Mouse (Mus musculus): ENCODE data around the gene Sergef. TPM values are rescaled to one million over a fixed set of nuclear protein-coding genes. Genes with fewer than 3 reads are reported as not detected.
A peak's percentile ranks its signal among the peaks of the same experiment; 100 is the strongest.

Gene Sergef
- total RNA-seq, 2 experiments from 2014 or later: 50.5 to 55.9 TPM

DNA sequence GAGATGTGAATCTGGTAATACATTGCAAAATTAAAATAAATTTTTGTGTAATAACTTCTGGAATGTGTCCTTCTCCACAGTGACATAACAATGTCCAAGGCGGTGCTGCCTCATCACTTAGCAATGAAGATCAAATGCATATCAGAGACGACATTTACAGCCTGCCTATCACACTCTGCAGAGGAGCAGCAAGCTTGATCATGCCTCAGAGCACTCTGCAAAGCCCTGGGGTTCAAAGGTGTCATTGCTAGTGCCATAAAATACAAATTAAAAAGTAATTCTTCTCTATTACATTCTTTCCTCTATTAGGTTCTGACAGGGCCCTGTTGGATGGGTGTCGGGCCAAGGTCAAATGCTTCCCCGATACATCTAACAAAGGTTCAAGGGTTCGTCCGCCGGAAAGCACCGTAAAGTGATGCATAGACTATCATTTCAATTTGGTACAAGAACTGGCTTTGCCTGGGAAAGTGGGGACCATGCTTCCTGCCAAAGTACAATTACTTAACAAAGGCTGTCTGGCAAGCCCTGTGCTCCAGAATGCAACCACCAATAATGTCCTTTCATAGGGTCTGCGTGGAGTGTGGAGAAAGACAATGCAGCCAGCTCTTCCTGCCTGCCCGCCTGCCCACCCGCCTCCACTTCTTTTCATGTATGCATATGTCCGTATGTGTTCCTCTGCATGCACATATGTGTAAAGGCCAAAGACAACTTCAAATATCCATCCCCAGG, 130.9 kb downstream of the Sergef start:
- peak in 1 of 2 experiments; percentile 43 for DNase-seq (ENCODE audit: low spot score in 2 of 2)

DNA sequence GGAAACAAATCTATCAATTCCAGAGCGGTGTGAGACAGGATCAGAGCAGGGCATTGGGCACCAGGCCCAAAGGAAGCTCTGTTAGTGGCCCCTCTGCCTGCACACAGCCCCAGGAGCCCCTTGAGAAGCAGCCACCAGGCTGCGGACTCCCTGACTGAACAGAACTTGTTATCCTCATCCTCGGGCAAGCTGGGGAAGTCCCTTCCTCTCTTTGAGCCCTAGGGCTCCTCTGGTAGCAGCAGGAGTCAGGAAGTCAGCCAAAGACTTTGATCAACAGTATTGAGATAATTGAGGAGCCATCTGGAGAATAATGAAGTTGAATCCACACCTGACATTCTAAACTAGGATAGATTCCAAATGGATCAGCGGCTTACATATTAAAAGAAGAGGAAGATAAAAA, 135.4 kb downstream of the Sergef start:
- no peak for DNase-seq (ENCODE audit: low spot score in 2 of 2)

DNA sequence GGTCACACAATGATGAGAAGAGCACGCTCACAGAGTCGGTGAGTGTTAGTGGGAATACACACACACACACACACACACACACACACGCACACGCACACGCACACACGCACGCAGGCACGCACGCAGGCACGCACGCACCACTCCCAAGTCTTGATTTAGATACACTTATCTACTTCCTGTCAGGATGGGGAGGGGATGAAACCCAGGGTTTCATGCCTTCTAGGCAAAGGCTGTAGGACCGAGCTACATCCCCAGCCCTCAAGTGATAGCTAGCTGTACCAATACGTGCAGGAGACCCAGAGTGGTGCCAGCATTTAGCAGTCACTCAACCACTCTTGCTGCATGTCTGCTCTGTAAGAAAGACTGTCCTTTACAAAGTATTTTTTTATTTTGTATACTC, 137.0 kb downstream of the Sergef start:
- DNase-seq (ENCODE audit: low spot score in 2 of 2): no peak

DNA sequence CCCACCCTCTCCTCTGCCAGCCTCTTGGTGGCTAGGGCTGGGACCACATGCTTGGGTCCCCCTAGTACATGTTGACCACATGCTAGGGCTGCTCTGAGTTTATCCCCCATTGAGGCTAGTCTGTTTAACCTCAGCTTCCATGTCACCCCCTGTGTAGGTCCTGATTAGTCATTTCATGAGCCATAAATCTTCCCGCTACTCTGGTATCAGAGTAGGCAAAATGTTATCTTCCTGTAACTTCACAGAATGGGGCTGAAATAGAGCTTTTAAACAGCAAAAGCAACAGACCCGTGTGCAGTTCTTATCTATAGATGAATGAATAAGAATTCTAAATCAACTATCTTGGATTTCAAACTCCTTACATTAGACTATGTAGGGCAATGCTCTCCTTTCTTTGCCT, 138.1 kb downstream of the Sergef start:
- no peak for DNase-seq (ENCODE audit: low spot score in 2 of 2)

DNA sequence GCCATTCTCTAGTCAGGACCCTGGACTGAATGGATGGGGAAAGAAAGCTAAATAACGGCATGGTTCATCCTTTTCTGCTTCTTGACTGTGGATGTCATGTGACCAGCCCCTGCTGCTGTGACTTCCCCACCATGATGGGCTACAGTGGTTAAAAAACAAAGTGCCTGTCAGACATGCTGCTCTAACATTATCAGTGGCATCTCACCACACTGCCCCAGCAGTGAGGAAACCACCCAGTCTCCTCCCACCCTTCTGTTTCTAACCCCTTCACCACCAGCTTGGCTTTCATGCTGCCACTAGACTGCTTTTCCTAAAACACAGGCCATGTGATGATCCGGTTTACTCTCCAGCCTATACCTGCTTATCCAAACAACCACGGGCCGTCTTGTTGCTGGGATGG, 140.0 kb downstream of the Sergef start:
- no peak for DNase-seq (ENCODE audit: low spot score in 2 of 2)

DNA sequence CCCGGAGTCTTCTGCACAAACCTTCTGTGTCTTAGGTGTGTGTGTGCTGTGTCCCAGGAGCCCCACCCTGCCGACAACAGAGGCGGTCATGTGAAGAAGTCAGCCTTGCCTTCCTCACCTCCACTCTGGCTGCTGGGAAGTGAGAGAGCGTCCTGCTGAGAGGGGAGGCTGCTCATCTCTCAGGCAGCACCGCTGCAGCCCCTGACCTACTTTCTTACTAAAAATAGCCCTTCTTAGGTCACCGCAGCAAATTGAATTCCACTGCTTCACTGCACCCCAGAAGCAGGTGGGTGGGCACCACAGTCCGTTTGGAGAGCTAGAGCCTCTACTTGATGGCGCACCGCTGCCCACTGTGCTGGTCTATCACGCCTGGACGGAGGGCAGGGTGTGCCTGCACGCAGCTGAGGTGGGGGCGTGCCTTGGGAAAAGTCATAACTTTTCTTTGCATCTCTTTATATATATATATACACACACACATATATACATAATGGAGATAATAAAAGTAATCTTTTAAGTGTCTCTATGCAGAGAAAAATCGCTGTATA, 147.4 kb downstream of the Sergef start:
- no peak for DNase-seq (ENCODE audit: low spot score in 2 of 2)

DNA sequence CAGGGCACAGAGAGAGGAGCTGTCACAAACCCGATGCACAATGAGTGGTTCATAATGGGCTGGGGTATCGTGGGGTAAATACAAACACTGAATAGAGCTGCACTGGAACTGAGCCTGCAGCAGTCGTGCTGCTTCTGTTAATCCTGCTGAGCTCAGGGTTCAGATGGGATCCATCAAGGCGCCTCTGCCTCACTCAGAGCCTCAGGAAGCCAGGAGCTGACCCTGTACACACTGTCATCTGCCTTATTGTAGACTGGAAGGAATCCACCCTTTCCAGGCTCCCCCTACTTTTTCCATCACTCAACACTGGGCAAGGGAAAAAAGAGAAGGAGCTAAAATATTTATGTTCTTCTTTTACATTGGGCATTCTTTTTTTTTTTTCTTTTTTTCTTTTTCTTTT, 152.3 kb downstream of the Sergef start:
- DNase-seq (ENCODE audit: low spot score in 2 of 2): no peak

DNA sequence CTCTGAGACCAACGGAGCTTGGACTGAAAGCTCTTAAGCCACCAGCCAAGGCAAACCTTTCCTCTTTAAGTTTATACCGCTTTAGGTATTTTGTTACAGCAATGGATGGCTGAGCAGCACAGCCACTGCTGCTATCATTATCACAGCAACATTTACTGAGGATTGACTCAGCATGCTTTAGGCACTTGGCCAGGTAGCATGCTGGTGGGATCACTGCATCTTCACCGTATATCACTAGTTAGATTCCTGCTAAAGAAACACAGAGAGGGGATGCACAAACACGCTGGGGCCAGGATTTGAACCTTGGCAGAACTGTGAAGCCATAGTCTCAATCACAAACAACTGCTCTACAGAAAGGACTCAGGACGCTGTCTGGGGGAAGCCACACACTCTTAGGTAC, 152.8 kb downstream of the Sergef start:
- DNase-seq (ENCODE audit: low spot score in 2 of 2): no peak

DNA sequence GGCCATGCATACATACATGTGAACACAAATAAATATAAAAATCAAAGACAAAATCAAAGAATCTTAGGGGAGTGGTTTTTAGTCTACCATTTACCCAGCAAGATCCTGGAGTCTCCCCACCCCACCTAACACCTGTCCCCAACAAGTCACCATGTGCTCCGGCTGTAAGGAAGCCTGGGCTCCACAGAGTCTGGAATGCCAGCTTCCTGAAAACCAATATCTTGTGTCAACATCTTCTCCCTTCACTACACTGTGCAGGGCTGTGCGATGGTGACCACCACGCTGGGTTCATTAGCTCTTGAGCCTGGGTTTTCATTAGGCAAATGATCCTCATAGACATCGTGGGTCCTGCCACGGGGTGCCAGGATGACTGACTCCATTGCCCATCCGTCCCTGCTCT, 155.4 kb downstream of the Sergef start:
- no peak for DNase-seq (ENCODE audit: low spot score in 2 of 2)

DNA sequence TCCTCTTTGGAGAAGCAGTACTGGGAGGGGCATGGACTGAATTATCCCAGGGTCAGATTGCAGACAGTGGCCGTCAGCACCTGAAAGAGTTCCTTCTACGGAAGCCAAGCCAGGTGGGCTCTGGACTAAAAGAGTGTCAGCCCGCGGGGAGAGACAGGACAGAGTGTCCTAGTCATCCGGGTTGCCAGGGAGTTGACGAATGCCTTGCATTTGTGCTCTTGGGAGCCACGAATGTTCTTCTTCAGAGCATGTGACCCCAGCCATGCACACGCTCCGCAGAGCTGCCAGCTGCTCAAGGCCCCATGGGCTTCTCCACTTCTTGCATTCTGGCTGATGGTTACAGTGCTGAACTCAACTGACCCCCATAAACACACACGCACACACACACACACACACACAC, 156.6 kb downstream of the Sergef start:
- no peak for DNase-seq (ENCODE audit: low spot score in 2 of 2)

DNA sequence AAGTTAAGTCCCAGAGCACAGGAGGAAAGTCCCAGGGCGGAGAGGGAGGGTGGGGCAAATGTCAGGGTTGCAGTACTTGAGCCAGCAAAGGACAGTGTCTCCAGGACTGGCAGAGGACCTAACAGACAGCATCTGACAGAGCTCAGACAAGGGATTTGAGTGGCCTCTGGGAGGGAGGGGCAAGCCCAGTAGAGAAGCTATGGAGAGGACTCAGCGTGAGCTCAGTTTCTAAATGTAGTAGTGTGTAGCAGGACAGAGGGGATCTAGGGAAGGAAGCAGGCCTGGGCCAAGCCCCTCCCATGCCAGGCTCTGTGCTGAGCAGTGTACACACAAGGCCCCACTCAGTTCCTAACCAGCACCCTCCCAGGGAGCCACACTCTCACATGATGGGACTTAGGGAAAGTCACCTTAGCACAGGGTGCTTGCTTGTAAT, 157.5 kb downstream of the Sergef start:
- DNase-seq (ENCODE audit: low spot score in 2 of 2): no peak

DNA sequence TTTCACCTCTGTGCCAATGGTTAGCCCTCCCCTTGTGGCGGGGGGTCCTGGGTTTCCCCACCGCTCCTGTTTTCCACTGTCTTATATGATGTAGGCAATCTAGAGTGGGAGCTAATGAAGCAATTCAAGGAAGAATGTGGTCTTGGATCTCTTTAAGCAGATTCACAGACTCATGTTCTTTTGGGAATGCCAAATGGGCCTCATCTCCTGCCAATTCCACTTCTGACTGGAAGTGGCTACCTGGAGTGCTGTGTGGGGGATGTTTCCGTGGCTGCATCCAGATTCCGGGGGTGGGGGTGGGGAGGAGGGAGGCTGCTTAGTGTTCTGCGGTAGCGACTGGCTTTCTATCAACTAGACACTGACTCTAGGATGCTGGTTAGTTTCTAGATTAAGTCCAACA, 159.8 kb downstream of the Sergef start:
- DNase-seq (ENCODE audit: low spot score in 2 of 2): no peak

DNA sequence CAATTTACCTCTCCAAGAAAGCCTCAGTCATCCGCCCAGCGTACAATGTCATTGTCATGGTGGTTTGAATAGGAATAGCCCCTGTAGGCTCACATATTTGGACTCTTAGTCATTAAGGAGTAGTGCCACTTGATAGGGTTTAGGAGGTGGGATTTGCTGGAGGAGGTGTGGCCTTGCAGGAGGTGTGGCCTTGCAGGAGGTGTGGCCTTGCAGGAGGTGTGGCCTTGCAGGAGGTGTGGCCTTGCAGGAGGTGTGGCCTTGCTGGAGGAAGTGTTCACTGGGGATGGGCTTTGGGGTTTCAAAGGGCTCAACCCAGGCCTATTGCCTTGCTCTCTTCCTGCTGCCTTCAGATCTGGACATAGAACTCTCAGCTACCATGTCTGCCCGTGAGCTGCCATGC, 162.2 kb downstream of the Sergef start:
- no peak for DNase-seq (ENCODE audit: low spot score in 2 of 2)

DNA sequence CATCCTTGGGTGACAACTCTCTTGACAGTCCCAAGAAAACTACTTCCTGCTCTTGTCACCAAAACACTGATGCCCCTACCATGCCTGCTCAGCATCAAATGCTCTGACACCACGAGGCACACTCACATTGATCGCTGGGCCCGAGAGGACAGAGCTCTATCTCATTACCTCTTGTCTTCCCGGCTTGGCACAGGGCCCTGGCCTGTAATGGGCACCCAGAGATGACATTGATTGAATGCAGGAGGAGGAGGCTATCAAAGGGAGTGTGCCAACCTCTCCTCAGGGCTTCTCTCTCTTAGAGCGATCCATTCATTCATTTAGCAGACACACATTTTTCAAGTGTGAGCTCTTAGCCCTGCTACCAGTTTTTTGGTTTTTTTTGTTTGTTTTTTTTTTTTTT, 164.1 kb downstream of the Sergef start:
- DNase-seq (ENCODE audit: low spot score in 2 of 2): no peak

DNA sequence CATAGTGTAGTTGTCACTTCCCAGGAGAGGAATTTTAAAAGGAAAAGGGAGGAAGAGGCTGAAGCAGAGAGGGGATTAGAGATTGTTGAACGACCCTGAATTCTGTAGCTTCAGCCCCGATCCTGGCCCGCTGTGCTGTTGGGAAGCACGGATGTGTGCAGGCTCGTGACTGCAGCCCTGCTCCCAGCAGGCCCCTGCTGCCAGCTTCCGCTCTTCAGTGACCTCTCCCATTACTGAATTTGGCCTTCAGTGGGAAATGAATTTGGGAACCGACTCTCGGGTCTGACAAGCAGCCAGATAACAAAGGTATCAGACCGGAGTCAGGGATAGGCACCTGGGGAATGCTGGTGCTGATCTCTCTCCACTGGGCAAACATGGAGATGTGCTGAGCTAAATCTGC, 166.5 kb downstream of the Sergef start:
- no peak for DNase-seq (ENCODE audit: low spot score in 2 of 2)

DNA sequence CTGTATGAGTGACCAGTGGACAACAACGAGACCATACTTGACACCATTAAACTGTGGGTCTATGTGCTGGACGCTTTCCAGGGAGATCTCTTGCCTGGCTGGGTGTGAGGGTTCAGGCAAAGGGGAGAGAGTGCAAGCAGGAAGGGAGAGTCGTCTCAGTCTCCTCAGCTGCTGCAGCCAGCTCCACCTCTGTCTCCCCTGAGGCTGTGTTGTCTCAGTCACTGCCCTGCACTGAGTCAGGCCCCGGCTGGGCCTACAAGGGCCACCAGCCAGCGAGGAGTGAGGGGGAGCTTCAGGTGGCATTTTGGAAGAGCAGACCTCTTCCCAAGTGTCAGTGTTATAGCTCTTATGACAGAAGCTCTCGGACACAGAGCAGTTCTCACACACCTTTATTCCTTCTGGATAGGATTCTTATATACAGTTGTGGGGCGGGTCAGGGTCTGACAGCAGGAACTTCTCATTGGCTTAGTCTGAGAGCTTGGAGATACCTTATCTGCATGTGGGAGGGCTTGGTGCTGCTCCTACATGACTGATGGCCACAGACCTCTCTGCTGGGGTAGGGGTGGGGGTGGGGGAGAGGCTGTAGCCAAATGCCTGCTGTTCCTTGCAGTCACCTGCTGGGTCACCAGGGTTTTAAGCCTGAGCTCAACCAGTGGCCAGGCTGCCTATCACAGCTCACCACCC, 168.4 kb downstream of the Sergef start:
- no peak for DNase-seq (ENCODE audit: low spot score in 2 of 2)

DNA sequence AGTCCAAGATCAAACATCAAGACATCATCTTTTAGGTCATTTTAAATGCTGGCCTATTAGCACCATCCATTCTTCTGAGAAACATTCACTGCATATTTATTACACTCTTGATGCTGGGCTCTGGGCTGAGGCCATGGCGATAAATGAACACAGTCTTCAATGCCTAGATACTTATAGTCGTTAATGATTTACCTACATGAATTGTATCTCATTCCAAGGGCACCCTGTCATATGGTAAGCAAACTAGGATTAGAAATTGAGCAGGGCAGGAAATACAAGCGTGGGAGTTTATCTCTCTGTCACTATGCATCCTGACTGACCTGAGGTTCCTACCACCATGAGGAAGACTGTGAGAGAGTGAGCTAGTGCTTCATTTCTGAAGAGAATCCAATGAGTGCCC, 170.1 kb downstream of the Sergef start:
- no peak for DNase-seq (ENCODE audit: low spot score in 2 of 2)

DNA sequence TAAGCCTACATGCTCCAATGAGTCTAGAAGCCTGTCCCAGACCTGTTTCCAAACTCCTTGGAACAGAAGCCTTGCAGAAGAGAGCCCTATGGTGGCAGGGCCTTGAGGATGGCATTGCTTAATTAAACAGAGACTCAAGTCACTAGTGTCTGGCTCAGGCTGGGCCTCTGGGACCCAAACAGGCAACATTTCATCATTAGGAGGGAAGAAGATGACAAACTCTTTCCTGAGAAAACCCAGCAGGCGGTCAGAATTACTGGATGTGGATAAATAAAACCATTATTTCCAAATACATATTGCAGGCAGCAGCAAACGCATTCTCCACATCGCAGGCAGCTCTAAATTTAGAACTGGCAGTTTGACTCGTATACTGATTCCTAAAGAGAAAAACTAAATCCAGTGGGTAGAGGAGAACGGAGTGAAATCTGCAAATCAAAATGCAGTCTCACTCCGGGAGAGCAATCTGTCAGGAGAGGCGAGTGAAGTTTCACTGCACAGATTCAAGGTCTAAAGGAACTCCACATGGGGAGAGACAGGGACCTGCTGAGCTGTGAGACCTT, 173.1 kb downstream of the Sergef start:
- no peak for DNase-seq (ENCODE audit: low spot score in 2 of 2)

DNA sequence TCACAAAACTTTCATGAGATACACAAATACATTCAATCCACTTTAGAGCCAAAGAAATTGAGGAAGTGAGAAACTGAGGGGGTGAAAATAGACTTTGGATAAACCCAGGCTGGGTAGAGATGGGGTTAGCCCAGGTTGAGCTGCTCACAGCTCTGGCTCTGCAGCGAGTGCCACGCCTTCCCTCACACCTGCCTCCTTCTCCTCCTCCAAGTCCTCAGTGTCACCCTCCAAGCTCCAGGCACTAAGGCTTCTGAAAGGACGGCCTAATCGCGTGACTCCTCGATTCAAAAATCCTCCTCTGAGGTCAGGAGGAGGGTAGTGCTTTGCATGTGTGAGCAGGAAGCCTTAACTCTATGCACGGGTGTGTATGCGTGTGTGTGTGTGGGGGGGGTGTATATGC, 176.5 kb downstream of the Sergef start:
- no peak for DNase-seq (ENCODE audit: low spot score in 2 of 2)

DNA sequence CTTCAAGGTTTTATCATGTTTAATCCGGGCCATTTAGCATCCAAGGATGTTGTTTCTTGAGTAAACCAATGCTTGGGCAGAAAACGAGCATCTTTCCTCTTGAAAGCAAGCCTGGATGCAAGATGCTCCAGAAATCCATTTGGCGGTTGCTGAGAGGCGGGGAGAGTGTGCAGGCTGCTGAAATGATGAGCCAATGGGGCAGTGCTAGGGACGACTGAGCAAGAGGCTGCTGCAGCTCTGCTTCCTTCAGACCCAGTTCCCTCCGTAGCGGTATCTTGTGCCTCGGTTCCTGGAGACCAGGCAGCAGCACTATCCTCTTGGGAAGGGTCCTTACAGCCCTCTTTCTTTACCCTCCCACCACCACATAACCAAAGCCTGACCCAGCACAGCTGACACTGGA, 177.3 kb downstream of the Sergef start:
- DNase-seq (ENCODE audit: low spot score in 2 of 2): no peak

DNA sequence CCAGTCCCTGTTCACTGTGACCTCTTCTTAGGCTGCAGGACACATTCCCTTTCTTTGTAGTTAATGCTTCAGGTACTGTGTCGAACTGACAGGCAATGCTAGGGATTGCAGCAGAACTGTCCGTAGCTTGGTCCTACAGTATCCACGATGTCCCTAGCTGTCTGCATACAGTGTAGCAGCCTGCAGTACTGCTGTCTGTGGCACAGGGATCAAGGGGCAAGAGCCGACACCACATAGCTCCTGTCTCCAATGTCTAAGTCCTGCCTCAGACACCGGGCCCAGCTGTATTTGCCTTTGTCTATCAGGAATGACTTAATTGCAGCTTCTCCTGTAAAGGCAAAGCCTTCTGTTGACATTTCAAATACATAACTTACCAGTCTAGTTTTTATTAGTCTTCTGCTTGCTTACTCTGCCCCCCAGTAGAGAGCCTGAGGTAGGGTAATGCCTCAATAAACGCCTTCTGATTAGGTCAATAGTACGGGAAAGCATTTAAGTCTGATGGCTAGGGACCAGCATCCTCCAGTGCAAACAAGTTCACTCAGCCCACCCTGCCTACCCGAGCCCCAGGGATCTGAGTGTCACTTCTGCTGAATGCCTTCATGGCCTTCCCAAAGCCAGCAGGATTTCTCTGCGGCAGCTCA, 179.9 kb downstream of the Sergef start:
- DNase-seq (ENCODE audit: low spot score in 2 of 2): no peak

DNA sequence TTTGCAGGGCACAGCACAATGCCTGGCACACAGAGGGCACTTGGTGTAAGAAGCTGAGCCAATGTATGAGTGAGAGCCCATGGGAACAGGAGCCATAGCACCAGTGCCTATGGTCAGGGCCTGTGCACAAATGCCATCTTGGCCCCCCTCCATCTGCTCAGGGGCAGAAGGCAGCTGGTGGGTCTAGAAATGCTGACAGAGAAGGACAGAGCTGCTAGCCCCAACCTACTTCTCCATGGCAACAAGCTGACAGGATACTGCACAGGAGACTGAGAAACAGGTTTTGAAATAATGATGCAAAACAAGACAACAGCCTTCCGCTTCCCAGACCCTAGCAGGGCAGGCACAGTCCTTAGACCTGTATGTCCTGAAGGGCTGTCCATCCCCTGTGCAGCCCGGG, 180.4 kb downstream of the Sergef start:
- no peak for DNase-seq (ENCODE audit: low spot score in 2 of 2)
